23 mouse cellular contexts compared by ENCODE assay signal in the genomic region with DNA sequence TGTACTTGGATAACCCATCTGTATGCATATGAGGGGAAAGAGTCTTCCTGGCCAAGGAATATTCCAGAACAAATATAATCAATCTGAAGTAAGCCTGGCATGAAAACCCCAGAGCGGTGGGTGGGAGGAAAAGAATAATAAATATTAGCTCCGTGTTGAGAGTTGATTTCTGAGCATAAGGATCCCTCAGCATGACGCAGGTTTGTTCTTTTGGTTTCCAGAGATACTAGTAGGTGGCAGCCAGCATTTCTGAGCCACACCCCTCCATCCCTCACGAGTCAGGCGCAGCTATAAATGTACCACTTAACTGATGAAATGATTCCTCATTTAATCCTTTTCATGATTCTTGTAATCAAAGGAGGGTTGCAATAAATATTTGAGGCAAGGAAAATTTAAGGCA. TPM values are rescaled to one million over a fixed set of nuclear protein-coding genes. Genes with fewer than 3 reads are reported as not detected.
"Had no signal": no experiment of that assay in that cellular context is flagged by ENCODE, and none has a peak within 500 bp of the region (broad histone marks: within the 10 kb centered on the region; RNA-seq: fewer than 3 reads in every experiment).

No protein-coding gene starts in this region.

- DNase-seq: kidney, adult 2 months; kidney, postnatal 25 days; left cerebral cortex, postnatal 4 days; liver, postnatal 0 days; lung, embryonic 14.5 days; retina, postnatal 1 day; thymus, adult 2 months; thymus, postnatal 14 days; thymus, postnatal 4 days had no signal

- H3K9me3 ChIP-seq: limb, embryonic 15.5 days; midbrain, embryonic 13.5 days had no signal

- H3K4me3 ChIP-seq: limb, embryonic 12.5 days; limb, embryonic 15.5 days; midbrain, embryonic 10.5 days; midbrain, embryonic 13.5 days; myocyte; neural tube, embryonic 13.5 days had no signal

- H3K27ac ChIP-seq: kidney, postnatal 0 days; limb, embryonic 12.5 days; limb, embryonic 15.5 days; liver, embryonic 14.5 days; macrophage; midbrain, embryonic 10.5 days; midbrain, embryonic 13.5 days; neural tube, embryonic 13.5 days; stomach, postnatal 0 days had no signal

- H3K36me3 ChIP-seq: limb, embryonic 15.5 days; midbrain, embryonic 10.5 days; midbrain, embryonic 13.5 days; neural tube, embryonic 13.5 days had no signal

- H3K4me1 ChIP-seq: midbrain, embryonic 13.5 days had no signal

- ATAC-seq: intestine, postnatal 0 days; liver, postnatal 0 days; midbrain, embryonic 13.5 days; midbrain, embryonic 16.5 days had no signal

- H3K27me3 ChIP-seq: limb, embryonic 12.5 days; limb, embryonic 15.5 days; midbrain, embryonic 13.5 days; neural tube, embryonic 13.5 days had no signal

RNA-seq across cellular contexts. Expression of gene BC067074, which starts 41.0 kb away (rescaled TPM):
- total RNA-seq: monocyte, adult 5-6 weeks; neutrophil, adult 5-6 weeks had no signal
- polyA plus RNA-seq: macrophage had no signal
